Mouse (Mus musculus): Measurements from ENCODE around the gene Ppp1r9a. TPM values are rescaled to one million over a fixed set of nuclear protein-coding genes. Genes with fewer than 3 reads are reported as not detected.

Ppp1r9a gene
- polyA plus RNA-seq, 1 experiment from 2014 or later = 27.2 TPM

- WGBS = 53% methylated on average over 5 of the region's 5 CpGs
- no peaks in the 10 kb centered on the region for H3K36me3 ChIP-seq
- ATAC-seq (ENCODE audit: low read depth) = no peak
- H3K9ac ChIP-seq = no peak overlapping the region
- no peak overlapping the region for H3K4me3 ChIP-seq
- no peak overlapping the region for H3K4me2 ChIP-seq
- 0 out of 2 replicates have a peak, but pooled peaks cover 9% of the 10 kb centered on the region for H3K4me1 ChIP-seq (replicated peaks)
- H3K27ac ChIP-seq (replicated peaks) = no peak overlapping the region
- H3K9me3 ChIP-seq = no peaks in the 10 kb centered on the region
- no peaks in the 10 kb centered on the region for H3K27me3 ChIP-seq
Observed at GRCm38 (mm10) chr6:4963049-4963448, 60.3 kb downstream of the Ppp1r9a start.

GRCm38 (mm10) chr6:4967236-4967635, 64.5 kb downstream of the Ppp1r9a start:
- Histone ChIP-seq H3K36me3 (no peaks in the 10 kb centered on the region), H3K27ac (replicated peaks) (no peak overlapping the region), H3K4me2 (no peak overlapping the region), H3K27me3 (no peaks in the 10 kb centered on the region), H3K4me1 (replicated peaks) (0 out of 2 replicates have a peak, but pooled peaks cover 9% of the 10 kb centered on the region), H3K9ac (no peak overlapping the region), H3K4me3 (no peak overlapping the region), H3K9me3 (no peaks in the 10 kb centered on the region)
- WGBS = 94% methylated on average over 4 of the region's 4 CpGs
- no peak for ATAC-seq (ENCODE audit: low read depth)

DNA sequence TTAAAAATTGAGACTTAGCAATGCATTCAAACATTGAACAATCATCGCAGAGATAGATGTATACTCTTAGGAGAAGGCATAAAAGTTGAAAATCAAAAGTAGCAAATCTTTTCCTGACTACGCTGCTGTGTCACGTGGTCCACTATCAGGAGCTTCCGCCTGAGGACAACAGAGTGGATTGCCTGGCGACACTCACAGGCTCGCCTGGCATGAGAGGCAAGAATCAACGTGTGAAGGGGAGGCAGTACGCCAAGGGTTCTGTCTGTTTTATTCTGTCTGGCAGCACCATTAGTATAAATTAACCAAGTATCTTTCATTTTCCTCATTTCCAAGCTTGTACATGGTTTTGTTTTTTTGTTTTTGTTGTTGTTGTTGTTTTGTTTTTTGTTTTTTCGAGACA, 68.5 kb downstream of the Ppp1r9a start:
- Histone ChIP-seq H3K4me3 (no peak overlapping the region), H3K4me1 (replicated peaks) (peaks cover 7% of the 10 kb centered on the region; the same call in 1 of the 2 replicates), H3K9me3 (no peaks in the 10 kb centered on the region), H3K4me2 (no peak overlapping the region), H3K36me3 (no peaks in the 10 kb centered on the region), H3K27ac (replicated peaks) (no peak overlapping the region), H3K9ac (no peak overlapping the region), H3K27me3 (no peaks in the 10 kb centered on the region)
- WGBS = 82% methylated on average over 9 of the region's 9 CpGs
- no peak for ATAC-seq (ENCODE audit: low read depth)

GRCm38 (mm10) chr6:4972808-4973207, 70.1 kb downstream of the Ppp1r9a start:
- no peaks in the 10 kb centered on the region for H3K9me3 ChIP-seq
- WGBS = 45% methylated on average over 6 of the region's 6 CpGs
- H3K4me1 ChIP-seq (replicated peaks) = peaks cover 7% of the 10 kb centered on the region; the same call in 1 of the 2 replicates
- no peak overlapping the region for H3K4me3 ChIP-seq
- H3K4me2 ChIP-seq = no peak overlapping the region
- no peaks in the 10 kb centered on the region for H3K27me3 ChIP-seq
- 0 out of 2 replicates have a peak overlapping the region, but pooled peaks have one; percentile 18 for H3K27ac ChIP-seq (replicated peaks)
- no peaks in the 10 kb centered on the region for H3K36me3 ChIP-seq
- H3K9ac ChIP-seq = no peak overlapping the region
- ATAC-seq (ENCODE audit: low read depth) = 0 out of 2 replicates have a peak, but pooled peaks have one; percentile 62

DNA sequence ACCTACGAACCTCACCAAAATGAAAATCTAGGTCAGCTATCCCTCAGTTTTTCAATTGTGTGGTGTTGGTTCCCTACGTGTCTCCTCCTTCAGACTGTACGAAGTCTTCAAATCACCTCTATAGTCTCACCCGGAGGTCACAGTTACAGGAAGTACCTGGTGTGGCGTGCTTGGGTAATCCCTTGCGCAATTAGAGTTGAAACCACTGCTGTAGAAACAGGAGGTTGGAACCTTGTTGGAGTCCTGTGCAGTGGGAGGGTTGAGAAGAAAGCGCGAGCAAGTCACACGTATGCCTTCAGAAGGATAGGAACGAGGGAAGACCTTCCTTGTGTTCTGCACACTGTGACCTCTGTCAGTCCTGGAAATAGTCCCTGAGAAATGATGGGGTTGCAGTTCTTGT, 70.6 kb downstream of the Ppp1r9a start:
- Histone ChIP-seq H3K9me3 (no peaks in the 10 kb centered on the region), H3K4me2 (no peak overlapping the region), H3K27ac (replicated peaks) (no peak overlapping the region), H3K27me3 (no peaks in the 10 kb centered on the region), H3K4me1 (replicated peaks) (peaks cover 7% of the 10 kb centered on the region; the same call in 1 of the 2 replicates), H3K36me3 (no peaks in the 10 kb centered on the region), H3K9ac (no peak overlapping the region), H3K4me3 (no peak overlapping the region)
- peak; percentile 17; the same call in 1 of the 2 replicates for ATAC-seq (ENCODE audit: low read depth)
- WGBS = 90% methylated on average over 10 of the region's 10 CpGs

GRCm38 (mm10) chr6:4977515-4977914, 74.8 kb downstream of the Ppp1r9a start:
- Histone ChIP-seq H3K27me3 (no peaks in the 10 kb centered on the region), H3K9ac (no peak overlapping the region), H3K4me1 (replicated peaks) (peaks cover 5% of the 10 kb centered on the region; the same call in 1 of the 2 replicates), H3K4me2 (no peak overlapping the region), H3K36me3 (no peaks in the 10 kb centered on the region), H3K4me3 (no peak overlapping the region), H3K9me3 (no peaks in the 10 kb centered on the region), H3K27ac (replicated peaks) (no peak overlapping the region)
- 91% methylated on average over 4 of the region's 4 CpGs for WGBS
- ATAC-seq (ENCODE audit: low read depth) = no peak

DNA sequence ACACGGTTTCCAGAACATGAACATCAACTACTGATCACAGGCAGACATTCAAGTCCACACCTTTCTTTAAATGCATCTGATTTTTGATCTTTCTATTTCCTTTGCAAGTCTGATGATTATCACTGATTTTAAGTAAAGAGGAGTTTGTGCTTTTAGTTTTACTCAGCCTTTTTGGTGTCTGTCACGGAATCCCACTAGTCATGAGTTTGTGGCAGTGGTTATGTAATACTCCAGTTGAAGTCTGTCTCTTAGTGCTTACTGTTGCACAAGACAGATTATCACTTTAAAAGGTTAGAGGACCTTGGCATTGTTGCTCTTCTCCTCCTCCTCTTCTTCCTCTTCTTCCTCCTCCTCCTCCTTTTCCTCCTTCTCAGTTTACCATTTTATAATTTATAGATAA, 75.5 kb downstream of the Ppp1r9a start:
- no peak overlapping the region for H3K27ac ChIP-seq (replicated peaks)
- no peak overlapping the region for H3K4me2 ChIP-seq
- no peaks in the 10 kb centered on the region for H3K27me3 ChIP-seq
- no peak overlapping the region for H3K9ac ChIP-seq
- no peak overlapping the region for H3K4me3 ChIP-seq
- H3K4me1 ChIP-seq (replicated peaks) = 0 out of 2 replicates have a peak, but pooled peaks cover 2% of the 10 kb centered on the region
- WGBS = 93% methylated on average over 2 of the region's 2 CpGs
- H3K9me3 ChIP-seq = no peaks in the 10 kb centered on the region
- no peaks in the 10 kb centered on the region for H3K36me3 ChIP-seq
- no peak for ATAC-seq (ENCODE audit: low read depth)

DNA sequence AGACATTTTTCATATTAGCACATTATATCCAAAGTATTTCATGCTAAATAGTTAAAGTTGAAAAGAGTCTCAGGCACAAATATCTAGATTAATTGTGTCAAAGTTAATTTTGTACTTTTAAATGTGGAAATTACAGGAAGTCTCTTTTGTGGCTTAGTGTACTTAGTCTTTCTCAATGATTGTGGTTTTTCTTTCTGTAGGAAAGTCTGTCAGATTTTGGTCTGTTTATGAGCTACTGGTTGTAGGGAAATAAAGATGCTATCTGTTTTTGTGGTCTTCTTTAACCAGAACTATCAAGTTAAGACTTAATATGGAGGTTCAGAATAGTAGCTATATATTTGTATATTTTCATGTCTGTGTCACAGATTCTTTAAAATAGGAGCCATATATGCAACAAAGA, 76.2 kb downstream of the Ppp1r9a start:
- 0 out of 2 replicates have a peak, but pooled peaks cover 2% of the 10 kb centered on the region for H3K4me1 ChIP-seq (replicated peaks)
- H3K9me3 ChIP-seq = no peaks in the 10 kb centered on the region
- no peak for ATAC-seq (ENCODE audit: low read depth)
- H3K4me3 ChIP-seq = no peak overlapping the region
- H3K36me3 ChIP-seq = no peaks in the 10 kb centered on the region
- no peaks in the 10 kb centered on the region for H3K27me3 ChIP-seq
- H3K27ac ChIP-seq (replicated peaks) = no peak overlapping the region
- no peak overlapping the region for H3K4me2 ChIP-seq
- no peak overlapping the region for H3K9ac ChIP-seq

DNA sequence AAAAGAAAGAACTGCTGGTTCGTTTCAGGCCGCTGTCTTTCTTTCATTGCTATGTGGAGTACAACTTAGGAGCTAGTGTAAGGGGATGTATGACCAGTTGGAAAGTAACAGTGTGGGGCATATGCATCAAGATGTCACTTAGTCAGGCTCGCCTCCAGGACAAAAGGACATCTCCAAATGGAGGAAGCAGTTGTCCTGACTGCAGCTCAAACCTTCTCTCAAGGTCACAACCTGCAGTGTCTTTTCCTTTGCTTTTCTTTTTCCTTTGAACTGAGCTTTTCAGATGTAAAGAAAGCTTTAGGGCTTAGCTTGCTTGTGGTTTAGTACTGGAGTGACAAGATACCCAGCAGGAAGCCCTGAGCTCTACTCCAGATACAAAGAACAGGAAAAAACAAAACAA, 77.4 kb downstream of the Ppp1r9a start:
- Histone ChIP-seq H3K4me1 (replicated peaks) (0 out of 2 replicates have a peak, but pooled peaks cover 2% of the 10 kb centered on the region), H3K9ac (no peak overlapping the region), H3K9me3 (no peaks in the 10 kb centered on the region), H3K4me3 (no peak overlapping the region), H3K27ac (replicated peaks) (no peak overlapping the region), H3K36me3 (no peaks in the 10 kb centered on the region), H3K27me3 (no peaks in the 10 kb centered on the region), H3K4me2 (no peak overlapping the region)
- no peak for ATAC-seq (ENCODE audit: low read depth)
- WGBS = 57% methylated on average over 3 of the region's 3 CpGs

DNA sequence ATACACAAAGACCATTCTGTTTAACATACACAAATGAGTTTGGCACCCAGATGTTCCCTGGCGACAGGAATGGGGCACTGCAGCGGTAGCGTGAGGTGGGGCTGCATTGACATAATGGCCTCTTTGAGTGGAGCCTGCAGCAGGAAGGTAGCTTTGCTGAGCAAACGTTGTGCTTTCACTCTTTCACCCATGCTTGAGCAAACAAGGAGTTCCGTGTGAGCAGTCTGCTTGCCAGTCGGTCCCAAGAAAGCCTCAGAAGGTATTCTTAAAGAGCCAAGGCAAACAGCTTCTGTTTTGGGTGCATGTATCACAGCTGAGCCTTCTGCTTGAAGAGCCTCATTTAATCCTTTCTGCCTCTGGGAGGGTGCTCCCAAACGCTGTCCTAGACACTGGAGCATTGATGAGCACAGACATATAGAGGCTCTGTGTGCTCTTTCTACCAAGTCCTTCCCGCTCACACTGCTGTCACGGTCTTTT, 80.0 kb downstream of the Ppp1r9a start:
- H3K4me3 ChIP-seq = no peak overlapping the region
- peak; percentile 50 for ATAC-seq (ENCODE audit: low read depth)
- H3K36me3 ChIP-seq = no peaks in the 10 kb centered on the region
- no peaks in the 10 kb centered on the region for H3K9me3 ChIP-seq
- H3K9ac ChIP-seq = no peak overlapping the region
- H3K27ac ChIP-seq (replicated peaks) = no peak overlapping the region
- 41% methylated on average over 9 of the region's 9 CpGs for WGBS
- no peaks in the 10 kb centered on the region for H3K27me3 ChIP-seq
- H3K4me1 ChIP-seq (replicated peaks) = 0 out of 2 replicates have a peak, but pooled peaks cover 2% of the 10 kb centered on the region
- no peak overlapping the region for H3K4me2 ChIP-seq

DNA sequence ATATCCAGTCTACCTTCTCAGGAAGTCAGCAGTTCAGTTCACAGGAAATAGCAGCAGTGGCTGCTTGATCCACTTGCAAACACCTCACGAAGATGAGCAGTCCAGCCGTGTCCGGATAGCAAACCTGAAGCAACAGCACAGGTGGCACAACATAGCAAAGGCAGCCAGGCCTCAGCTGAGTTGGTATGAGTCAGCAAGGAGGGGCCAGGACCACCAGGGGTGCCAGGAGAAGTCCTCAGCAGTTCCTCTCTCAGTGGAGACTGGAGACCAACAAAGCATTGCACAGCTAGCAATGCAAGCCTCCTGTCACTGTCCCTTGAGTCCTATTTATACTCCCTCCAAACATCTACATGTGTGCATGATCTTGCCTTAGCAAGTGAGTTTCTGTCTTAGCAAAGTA, 83.0 kb downstream of the Ppp1r9a start:
- ATAC-seq (ENCODE audit: low read depth) = no peak
- 86% methylated on average over 3 of the region's 3 CpGs for WGBS
- H3K4me2 ChIP-seq = no peak overlapping the region

DNA sequence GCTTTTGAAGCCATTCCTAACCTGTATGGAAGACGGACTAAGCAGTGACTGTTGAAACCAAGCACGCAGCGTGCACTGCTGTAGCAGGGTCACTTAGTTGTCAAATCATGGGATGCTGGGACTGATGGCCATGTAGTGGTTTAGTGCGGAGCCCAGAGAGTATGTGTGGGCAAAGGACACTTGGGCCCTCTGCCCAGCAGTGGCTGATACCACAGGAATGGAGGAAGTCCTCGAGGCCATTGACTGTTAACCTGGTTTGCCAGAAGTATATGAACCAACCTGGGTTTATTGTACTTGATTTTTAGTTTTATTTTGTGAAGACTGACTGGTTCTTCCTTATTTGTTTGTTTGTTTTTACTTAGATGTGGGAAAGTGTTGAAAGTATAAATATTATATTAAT, 84.4 kb downstream of the Ppp1r9a start:
- H3K4me3 ChIP-seq = no peak overlapping the region
- H3K9me3 ChIP-seq = no peaks in the 10 kb centered on the region
- H3K9ac ChIP-seq = no peak overlapping the region
- H3K4me1 ChIP-seq (replicated peaks) = 0 out of 2 replicates have a peak, but pooled peaks cover 2% of the 10 kb centered on the region
- no peak for ATAC-seq (ENCODE audit: low read depth)
- 96% methylated on average over 5 of the region's 5 CpGs for WGBS
- no peaks in the 10 kb centered on the region for H3K36me3 ChIP-seq
- no peaks in the 10 kb centered on the region for H3K27me3 ChIP-seq
- H3K4me2 ChIP-seq = no peak overlapping the region
- H3K27ac ChIP-seq (replicated peaks) = no peak overlapping the region

More for the DNA sequence above, 83.0 kb downstream of the Ppp1r9a start:
- Histone ChIP-seq H3K27ac (replicated peaks) (no peak overlapping the region), H3K9me3 (no peaks in the 10 kb centered on the region), H3K27me3 (no peaks in the 10 kb centered on the region), H3K9ac (no peak overlapping the region), H3K36me3 (no peaks in the 10 kb centered on the region), H3K4me3 (no peak overlapping the region), H3K4me1 (replicated peaks) (0 out of 2 replicates have a peak, but pooled peaks cover 2% of the 10 kb centered on the region)

- ATAC-seq (ENCODE audit: low read depth) = no peak
- H3K9ac ChIP-seq = no peak overlapping the region
- peaks cover 4% of the 10 kb centered on the region for H3K4me1 ChIP-seq (replicated peaks)
- H3K9me3 ChIP-seq = no peaks in the 10 kb centered on the region
- no peak overlapping the region for H3K4me2 ChIP-seq
- no peak overlapping the region for H3K27ac ChIP-seq (replicated peaks)
- H3K4me3 ChIP-seq = no peak overlapping the region
- no peaks in the 10 kb centered on the region for H3K27me3 ChIP-seq
- H3K36me3 ChIP-seq = no peaks in the 10 kb centered on the region
- 65% methylated on average over 4 of the region's 4 CpGs for WGBS
Observed at GRCm38 (mm10) chr6:4988688-4989087, 86.0 kb downstream of the Ppp1r9a start.
